Mouse (Mus musculus) heart, adult 9 months (tissue): ENCODE results near the gene Olfr97.

Experiments used
- DNase-seq, 2 experiments: peaks; one replicate each; pipeline ENCODE4 v3.0.0; 2022; ENCODE audit warnings: low spot score in 2 of 2

Olfr97 gene

DNA sequence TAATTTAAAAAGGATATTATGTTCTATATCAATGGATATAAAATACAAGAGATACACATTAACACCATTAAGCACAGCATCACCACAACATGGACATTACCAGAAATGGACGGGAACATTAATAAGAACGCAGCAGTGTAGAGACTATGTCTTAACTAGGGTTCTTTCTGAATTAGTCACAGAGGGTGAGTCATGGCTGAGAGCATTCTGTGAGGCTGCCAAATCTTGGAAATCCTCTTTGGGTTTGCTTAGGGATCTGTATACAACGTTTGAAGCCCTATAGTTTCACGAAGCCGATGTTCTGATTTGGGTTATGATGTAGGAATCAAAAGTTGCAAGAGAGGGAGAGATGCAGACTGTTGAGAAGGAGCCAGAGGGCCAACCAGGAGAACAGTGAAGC lies 42.3 kb downstream of the Olfr97 start:
- DNase-seq = no peak

DNA sequence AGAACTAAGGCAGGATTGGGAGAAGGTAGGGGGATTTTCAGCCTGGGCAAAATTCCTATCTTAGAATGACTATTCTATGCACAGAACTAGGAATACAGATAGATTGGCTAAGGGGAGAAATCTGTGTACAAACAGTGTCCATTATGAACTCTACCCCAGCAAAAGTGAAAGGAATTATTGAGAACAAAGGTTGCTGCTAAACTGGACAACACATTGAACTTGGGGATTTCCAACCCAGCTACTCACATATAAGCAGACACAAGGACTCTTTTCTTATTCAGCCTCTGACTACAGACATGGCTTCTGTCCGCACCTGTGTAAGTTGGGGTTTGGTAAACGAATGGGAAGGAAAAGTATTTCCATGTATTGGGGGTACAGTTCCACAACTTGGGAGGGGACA lies 43.5 kb downstream of the Olfr97 start, which contains the start of gene Ubd:
TSS of gene Ubd (plus strand) at position 237 of the 400 bp plus-strand sequence.
- no peak for DNase-seq

GRCm38 (mm10) chr17:37193032-37193431 lies 44.1 kb downstream of the Olfr97 start:
- DNase-seq = no peak

DNA sequence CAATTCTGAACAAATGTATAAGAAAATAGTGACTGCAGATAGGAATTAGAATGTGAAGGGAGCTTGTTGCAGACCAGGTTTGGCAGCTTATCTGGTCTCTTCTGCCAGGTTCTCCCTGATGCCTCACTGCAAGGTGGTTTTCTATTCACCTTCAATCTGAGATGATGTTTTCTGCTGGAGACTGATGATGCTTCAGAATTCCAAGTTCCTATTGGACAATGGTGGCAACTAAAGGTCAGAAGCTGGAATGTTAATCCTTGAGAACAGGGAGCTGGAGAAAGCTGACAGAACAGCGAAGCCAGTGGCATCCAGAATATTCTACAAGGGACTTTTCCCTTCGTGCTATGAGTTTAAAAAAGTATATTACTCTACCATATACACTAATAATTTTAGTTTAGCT lies 46.4 kb downstream of the Olfr97 start:
- no peak for DNase-seq

- DNase-seq = no peak
Observed at GRCm38 (mm10) chr17:37185474-37185873, 51.7 kb downstream of the Olfr97 start.
